Mouse (Mus musculus) C2C12 (cell line): Measurements from ENCODE around the gene Sirt1. TPM values are rescaled to one million over a fixed set of nuclear protein-coding genes. Genes with fewer than 3 reads are reported as not detected.

ENCODE experiments used
- H3K27me3 ChIP-seq: one replicate; pipeline ENCODE4 v1.6.1; 2011; ENCODE audit not compliant: control insufficient read depth, insufficient read depth, insufficient read length
- H3K36me3 ChIP-seq: one replicate; pipeline ENCODE4 v1.6.1; 2011; ENCODE audit not compliant: control insufficient read depth, insufficient read depth
- H3K4me3 ChIP-seq: one replicate; pipeline ENCODE4 v1.5.1; 2011; ENCODE audit warnings: mild to moderate bottlenecking, control low read depth; ENCODE audit not compliant: poor library complexity, insufficient read depth, severe bottlenecking
- H3K79me2 ChIP-seq: one replicate; pipeline ENCODE4 v1.6.1; 2011; ENCODE audit not compliant: control insufficient read depth, insufficient read depth
- H3K79me3 ChIP-seq: one replicate; pipeline ENCODE4 v1.6.1; 2011; ENCODE audit warnings: low read depth, control low read depth
- H3ac ChIP-seq: one replicate; pipeline ENCODE3; 2011; ENCODE audit warnings: low read depth; ENCODE audit not compliant: control insufficient read depth, insufficient read length
- CEBPB ChIP-seq: IDR thresholded peaks from one replicate; pipeline ENCODE4 v1.6.1; 2011; ENCODE audit warnings: low read depth, mild to moderate bottlenecking, control low read depth, moderate library complexity
- CTCF ChIP-seq: IDR thresholded peaks from one replicate; pipeline ENCODE4 v1.5.1; 2011; ENCODE audit not compliant: control insufficient read depth, insufficient read depth, insufficient read length
- FOSL1 ChIP-seq: IDR thresholded peaks from one replicate; pipeline ENCODE4 v1.8.0; 2011; ENCODE audit warnings: mild to moderate bottlenecking, low read length; ENCODE audit not compliant: poor library complexity, insufficient read depth, severe bottlenecking
- MAX ChIP-seq: IDR thresholded peaks from one replicate; pipeline ENCODE4 v1.6.1; 2011; ENCODE audit warnings: mild to moderate bottlenecking, control low read depth
- MYOD1 ChIP-seq: IDR thresholded peaks from one replicate; pipeline ENCODE4 v1.6.1; 2011; ENCODE audit warnings: low read depth; ENCODE audit not compliant: control insufficient read depth, insufficient read length
- MYOG ChIP-seq: IDR thresholded peaks from one replicate; pipeline ENCODE4 v1.6.1; 2011; ENCODE audit not compliant: control insufficient read depth, insufficient read length; ENCODE audit errors: extremely low read depth
- USF1 ChIP-seq: IDR thresholded peaks from one replicate; pipeline ENCODE4 v1.6.1; 2011; ENCODE audit warnings: low read depth, mild to moderate bottlenecking, control low read depth, moderate library complexity
- polyA plus RNA-seq: library from polyadenylated mRNA; unstranded; fragments of >200 nt; fragmentation: generic; extraction: Trizol; gene quantifications from one replicate; pipeline ENCODE4 v1.2.1, GENCODE M21; 2012; ENCODE audit warnings: missing spikeins

Sirt1 gene
- polyA plus RNA-seq, 1 experiment = 4.2 TPM

DNA sequence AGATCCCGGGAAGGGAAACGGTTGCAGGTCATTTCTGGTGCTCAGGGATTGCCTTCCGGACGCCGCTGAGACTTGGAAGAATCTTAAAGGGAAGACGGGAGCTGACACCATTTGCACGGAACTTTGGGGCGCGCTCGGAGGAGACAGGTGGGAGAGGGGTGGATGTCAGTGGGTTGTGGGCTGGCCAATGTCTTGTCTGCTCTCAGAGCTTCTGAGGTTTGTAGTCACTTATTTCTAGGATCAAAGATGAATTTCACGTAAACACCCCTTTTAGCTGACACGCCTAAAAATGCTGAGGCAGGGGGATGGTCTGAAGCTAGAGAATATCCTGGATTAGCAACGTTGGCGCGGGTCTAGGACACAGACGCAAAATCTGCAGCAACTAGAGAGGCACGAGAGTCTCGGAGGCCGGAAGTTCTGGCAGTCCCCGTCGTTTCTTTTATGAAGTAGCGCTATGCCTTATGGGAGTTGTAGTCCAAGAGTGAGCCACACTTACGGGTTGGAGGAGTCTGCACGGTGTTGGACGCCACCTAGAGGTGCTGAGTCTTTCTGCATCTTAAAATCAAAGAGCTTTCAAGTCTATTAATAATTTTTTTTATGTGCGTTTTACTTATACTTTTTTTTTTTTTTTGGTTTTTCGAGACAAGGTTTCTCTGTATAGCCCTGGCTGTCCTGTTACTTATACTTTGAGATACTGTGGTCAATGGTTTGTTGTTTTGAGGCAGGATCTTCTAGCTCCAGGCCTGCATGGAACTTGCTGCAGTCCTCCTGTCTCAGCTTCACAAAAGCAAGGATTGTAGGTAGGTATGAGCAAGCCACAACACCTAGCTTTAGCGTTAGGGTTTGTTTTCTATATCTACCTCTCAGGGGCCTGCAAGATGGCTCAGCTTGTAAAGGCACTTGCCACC is 1.1 kb upstream of the Sirt1 start, which contains the start of gene Dnajc12:
Gene Dnajc12 (plus strand): TSS at position 72 of the 908 bp plus-strand sequence.
- TF ChIP-seq CTCF (peak; percentile 39), MYOG (no peak), MYOD1 (peak; percentile 5)
- peak within 1 kb of the TSS; percentile 33 for H3K4me3 ChIP-seq
- no peaks in the 10 kb centered on the region for H3K79me2 ChIP-seq
- no peaks in the 10 kb centered on the region for H3K36me3 ChIP-seq
- no peaks in the 10 kb centered on the region for H3K79me3 ChIP-seq
- no peaks in the 10 kb centered on the region for H3K27me3 ChIP-seq
- peak within 1 kb of the TSS; percentile 18 for H3ac ChIP-seq

- H3K4me3 ChIP-seq = no peak overlapping the region
- H3K79me3 ChIP-seq = no peaks in the 10 kb centered on the region
- no peaks in the 10 kb centered on the region for H3K27me3 ChIP-seq
- no peaks in the 10 kb centered on the region for H3K79me2 ChIP-seq
- no peak overlapping the region for H3ac ChIP-seq
- no peaks in the 10 kb centered on the region for H3K36me3 ChIP-seq
- TF ChIP-seq MYOD1 (no peak), CEBPB (no peak), USF1 (peak; percentile 62)
Observed at GRCm38 (mm10) chr10:63378948-63379680, 2.4 kb downstream of the Sirt1 start.

- no peak overlapping the region for H3K4me3 ChIP-seq
- TF ChIP-seq USF1 = no peak
- peak; percentile 29 for TF ChIP-seq CTCF
- TF ChIP-seq MAX = no peak
- no peaks in the 10 kb centered on the region for H3K27me3 ChIP-seq
- no peak overlapping the region for H3ac ChIP-seq
- H3K79me2 ChIP-seq = no peaks in the 10 kb centered on the region
- H3K79me3 ChIP-seq = no peaks in the 10 kb centered on the region
- no peaks in the 10 kb centered on the region for H3K36me3 ChIP-seq
Observed at GRCm38 (mm10) chr10:63377468-63377867, 4.0 kb downstream of the Sirt1 start.

- Histone ChIP-seq H3K79me3 (no peaks in the 10 kb centered on the region), H3K4me3 (no peak overlapping the region), H3K36me3 (no peaks in the 10 kb centered on the region), H3K79me2 (no peaks in the 10 kb centered on the region), H3K27me3 (no peaks in the 10 kb centered on the region), H3ac (no peak overlapping the region)
- no peak for TF ChIP-seq MAX
- no peak for TF ChIP-seq MYOD1
- TF ChIP-seq FOSL1 = no peak
- no peak for TF ChIP-seq CTCF
- no peak for TF ChIP-seq USF1
- TF ChIP-seq CEBPB = no peak
- TF ChIP-seq MYOG = no peak
Observed at GRCm38 (mm10) chr10:63376303-63376702, 5.2 kb downstream of the Sirt1 start.

DNA sequence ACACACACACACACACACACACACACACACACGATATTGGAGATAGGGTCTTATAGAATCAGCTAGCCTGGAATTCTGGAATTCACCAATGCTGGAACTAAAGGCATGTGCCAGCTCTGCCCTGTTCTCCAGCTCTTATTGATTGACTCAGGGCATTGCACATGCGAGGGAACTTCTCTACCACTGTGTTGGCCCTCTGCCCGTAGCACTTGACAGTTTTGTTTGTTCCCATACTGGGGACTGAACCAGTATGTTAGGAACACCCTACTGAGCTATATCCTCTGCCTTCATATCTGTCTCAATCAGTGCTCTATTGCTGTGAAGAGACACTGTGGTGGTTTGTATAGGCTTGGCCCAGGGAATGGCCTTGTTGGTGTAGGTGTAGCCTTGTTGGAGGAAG is 13.5 kb downstream of the Sirt1 start:
- TF ChIP-seq CTCF (no peak), FOSL1 (no peak), USF1 (no peak), CEBPB (no peak), MAX (no peak), MYOD1 (no peak), MYOG (no peak)
- Histone ChIP-seq H3K79me2 (no peaks in the 10 kb centered on the region), H3K36me3 (no peaks in the 10 kb centered on the region), H3K79me3 (no peaks in the 10 kb centered on the region), H3K27me3 (no peaks in the 10 kb centered on the region), H3ac (no peak overlapping the region), H3K4me3 (no peak overlapping the region)

DNA sequence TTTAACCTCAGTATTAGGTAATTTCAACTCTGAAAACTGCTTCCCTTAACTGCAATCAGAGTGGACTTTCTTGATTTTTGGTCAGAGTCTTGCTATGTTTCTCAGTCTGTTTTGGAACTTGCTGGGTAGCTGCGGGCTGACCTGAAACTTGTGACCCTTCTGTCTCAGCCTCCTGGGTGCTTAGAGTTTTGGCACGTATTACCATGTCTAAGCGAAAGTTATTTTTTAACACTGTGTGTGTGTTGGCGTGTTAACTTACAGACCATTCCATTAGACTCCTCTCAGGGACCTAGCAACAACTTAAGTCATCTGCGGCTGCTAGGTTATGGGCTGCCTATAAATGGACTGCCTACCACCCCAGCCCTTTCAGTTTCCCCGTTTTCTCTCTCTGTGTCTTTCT is 14.1 kb downstream of the Sirt1 start:
- Histone ChIP-seq H3ac (no peak overlapping the region), H3K27me3 (no peaks in the 10 kb centered on the region), H3K79me3 (no peaks in the 10 kb centered on the region), H3K79me2 (no peaks in the 10 kb centered on the region), H3K36me3 (no peaks in the 10 kb centered on the region), H3K4me3 (no peak overlapping the region)
- TF ChIP-seq USF1 (no peak), FOSL1 (no peak), MYOG (no peak), CTCF (no peak), MAX (no peak)
